Mouse (Mus musculus) liver, adult 2 months (tissue): Measurements from ENCODE around the gene Fxr1. TPM values are rescaled to one million over a fixed set of nuclear protein-coding genes. Genes with fewer than 3 reads are reported as not detected.

Experiments used
- DNase-seq: peaks from one replicate; pipeline ENCODE4 v3.0.0-alpha.2; 2011; ENCODE audit warnings: low read depth, low spot score; ENCODE audit errors: extremely low read depth
- H3K27ac ChIP-seq: fragments of 200-500 bp; replicated peaks from 2 replicates; pipeline ENCODE4 v1.5.1; 2012; ENCODE audit warnings: low read depth, mild to moderate bottlenecking, control low read depth, inconsistent platforms, low read length; ENCODE audit not compliant: insufficient read depth
- H3K27me3 ChIP-seq: fragments of 200-500 bp; 2 replicates; pipeline ENCODE4 v1.6.1; 2012; ENCODE audit warnings: mild to moderate bottlenecking, moderate library complexity, low read length, inconsistent platforms; ENCODE audit not compliant: control insufficient read depth, insufficient read depth
- H3K36me3 ChIP-seq: fragments of 200-500 bp; 2 replicates; pipeline ENCODE4 v1.6.1; 2012; ENCODE audit warnings: low read length, inconsistent platforms; ENCODE audit not compliant: control insufficient read depth, insufficient read depth
- H3K4me1 ChIP-seq: fragments of 200-500 bp; 2 replicates; pipeline ENCODE4 v1.6.1; 2011; ENCODE audit warnings: low read length; ENCODE audit not compliant: control insufficient read depth, insufficient read depth
- H3K4me3 ChIP-seq: fragments of 200-500 bp; 2 replicates; pipeline ENCODE4 v1.5.1; 2011; ENCODE audit warnings: low read depth, mild to moderate bottlenecking, control low read depth, low read length, moderate library complexity; ENCODE audit not compliant: insufficient read depth
- H3K79me2 ChIP-seq: fragments of 200-500 bp; 2 replicates; pipeline ENCODE4 v1.6.1; 2012; ENCODE audit warnings: inconsistent platforms, mild to moderate bottlenecking, low read length, moderate library complexity; ENCODE audit not compliant: control insufficient read depth, insufficient read depth
- H3K9ac ChIP-seq: fragments of 200-500 bp; 2 replicates; pipeline ENCODE4 v1.6.1; 2012; ENCODE audit warnings: low read depth, mild to moderate bottlenecking, control low read depth, inconsistent platforms, low read length
- CTCF ChIP-seq: fragments of 200-500 bp; IDR thresholded peaks from 2 replicates; pipeline ENCODE4 v1.5.1; 2011; ENCODE audit warnings: low read depth, low read length, control low read depth
- POLR2A ChIP-seq: fragments of 200-500 bp; IDR thresholded peaks from 2 replicates; pipeline ENCODE4 v1.6.1; 2011; ENCODE audit warnings: low read length, control low read depth; ENCODE audit not compliant: insufficient read depth; ENCODE audit errors: extremely low read depth
- WGBS: fragments of 180-500 bp; shearing (Covaris S2); methylation state at CpG from one replicate; pipeline ENCODE4 v1.1.7; 2018; 5-methylcytosine and 5-hydroxymethylcytosine counted together
- polyA plus RNA-seq: library from polyadenylated mRNA; depleted of rRNA; stranded (reverse); fragments of >200 nt; gene quantifications from 2 replicates; pipeline ENCODE4 v1.2.3, GENCODE M21; 2012; rRNA removed
- total RNA-seq: library from RNA; depleted of rRNA; stranded (reverse); fragments of >200 nt; gene quantifications from 2 replicates; pipeline ENCODE4 v1.2.3, GENCODE M21; 2014; rRNA removed

Fxr1 gene
- 49.9 and 60.1 TPM in 2 replicates for total RNA-seq
- 7.6 TPM in 2 replicates for polyA plus RNA-seq

- H3K27me3 ChIP-seq: no peaks in the 10 kb centered on the region
- peaks cover 18% of the 10 kb centered on the region for H3K79me2 ChIP-seq
- WGBS: 1% methylated on average over 81 of the region's 97 CpGs
- TF ChIP-seq POLR2A (peak; percentile 87), CTCF (no peak)
- no peaks in the 10 kb centered on the region for H3K36me3 ChIP-seq
- H3K4me3 ChIP-seq: peak within 1 kb of the TSS; percentile 93
- peak; percentile 66 for DNase-seq
- H3K9ac ChIP-seq: peak within 1 kb of the TSS; percentile 96
- H3K4me1 ChIP-seq: peaks cover 13% of the 10 kb centered on the region
- peak within 1 kb of the TSS; percentile 79 for H3K27ac ChIP-seq
These were observed at the start of gene Fxr1 for GRCm38 (mm10) chr3:34019540-34020381. Fxr1 (plus strand) TSS chr3:34019943.

DNA sequence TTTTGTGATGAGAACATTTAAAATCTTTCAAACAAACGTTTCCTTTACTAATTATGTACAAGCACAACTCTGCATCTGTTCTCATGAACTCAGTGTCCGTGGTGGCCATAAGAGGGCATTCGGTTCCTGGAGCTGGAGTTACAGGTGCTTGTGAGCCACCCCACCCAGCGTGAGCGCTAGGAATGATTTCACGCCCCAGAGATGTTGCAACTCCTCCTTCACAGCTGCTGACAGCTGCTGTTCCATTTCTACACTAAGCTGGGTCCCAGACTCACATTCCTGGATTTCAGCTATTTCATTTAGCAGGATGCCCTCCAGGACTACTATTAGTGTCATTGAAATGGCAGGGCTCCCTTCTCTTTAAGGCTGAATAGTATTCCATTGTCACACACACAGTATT, 40.3 kb upstream of the Fxr1 start:
- Histone ChIP-seq H3K4me1 (no peaks in the 10 kb centered on the region), H3K27ac (no peak overlapping the region), H3K4me3 (no peak overlapping the region), H3K36me3 (no peaks in the 10 kb centered on the region), H3K9ac (no peak overlapping the region), H3K27me3 (no peaks in the 10 kb centered on the region), H3K79me2 (no peaks in the 10 kb centered on the region)
- 63% methylated on average over 6 of the region's 6 CpGs for WGBS
- TF ChIP-seq CTCF: no peak
- TF ChIP-seq POLR2A: no peak
- no peak for DNase-seq

DNA sequence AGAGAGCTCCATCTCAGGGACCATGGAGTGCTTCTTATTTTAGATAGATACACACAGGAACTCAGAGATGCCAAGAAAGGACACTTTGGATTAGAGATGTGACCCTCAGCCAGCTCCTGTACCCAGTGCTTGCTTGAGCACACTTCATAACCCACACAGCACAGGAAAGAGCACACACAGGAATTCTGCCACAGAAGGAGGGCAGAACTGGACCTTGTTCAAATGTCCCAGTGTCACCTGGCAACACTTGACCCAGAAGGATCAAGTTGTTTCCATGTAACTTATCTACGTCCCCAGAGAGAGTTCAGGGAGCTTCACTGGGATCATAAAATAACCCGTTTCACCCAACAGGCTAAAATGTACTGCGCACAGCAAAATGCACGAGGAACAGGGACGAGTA, 37.0 kb upstream of the Fxr1 start:
- Histone ChIP-seq H3K4me3 (no peak overlapping the region), H3K27ac (no peak overlapping the region), H3K27me3 (no peaks in the 10 kb centered on the region), H3K4me1 (no peaks in the 10 kb centered on the region), H3K36me3 (no peaks in the 10 kb centered on the region), H3K79me2 (no peaks in the 10 kb centered on the region), H3K9ac (no peak overlapping the region)
- no peak for TF ChIP-seq CTCF
- TF ChIP-seq POLR2A: no peak
- 80% methylated on average over 5 of the region's 5 CpGs for WGBS
- no peak for DNase-seq

DNA sequence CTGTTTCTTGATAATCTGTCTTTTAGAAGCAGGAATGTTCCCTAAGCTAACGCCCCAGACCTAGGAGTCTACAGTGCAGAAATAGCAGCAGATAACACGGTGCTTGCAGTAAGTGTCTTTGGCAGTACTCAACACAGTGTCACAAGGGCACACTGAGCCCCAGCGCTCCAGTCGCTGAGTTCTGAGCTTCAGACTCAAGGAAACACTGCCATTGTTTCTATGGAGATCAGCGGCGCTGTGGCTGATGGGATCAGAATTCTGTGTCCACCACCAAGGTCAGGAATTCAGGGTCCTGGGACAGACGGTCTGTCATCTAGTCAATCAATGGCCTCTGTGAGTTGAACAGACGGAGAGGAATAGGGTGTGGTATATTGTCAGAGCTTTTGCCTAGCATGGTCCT, 30.4 kb upstream of the Fxr1 start:
- TF ChIP-seq POLR2A (no peak), CTCF (no peak)
- Histone ChIP-seq H3K27me3 (no peaks in the 10 kb centered on the region), H3K36me3 (no peaks in the 10 kb centered on the region), H3K27ac (no peak overlapping the region), H3K4me3 (no peak overlapping the region), H3K79me2 (no peaks in the 10 kb centered on the region), H3K4me1 (no peaks in the 10 kb centered on the region), H3K9ac (no peak overlapping the region)
- no peak for DNase-seq
- WGBS: 75% methylated on average over 8 of the region's 8 CpGs

DNA sequence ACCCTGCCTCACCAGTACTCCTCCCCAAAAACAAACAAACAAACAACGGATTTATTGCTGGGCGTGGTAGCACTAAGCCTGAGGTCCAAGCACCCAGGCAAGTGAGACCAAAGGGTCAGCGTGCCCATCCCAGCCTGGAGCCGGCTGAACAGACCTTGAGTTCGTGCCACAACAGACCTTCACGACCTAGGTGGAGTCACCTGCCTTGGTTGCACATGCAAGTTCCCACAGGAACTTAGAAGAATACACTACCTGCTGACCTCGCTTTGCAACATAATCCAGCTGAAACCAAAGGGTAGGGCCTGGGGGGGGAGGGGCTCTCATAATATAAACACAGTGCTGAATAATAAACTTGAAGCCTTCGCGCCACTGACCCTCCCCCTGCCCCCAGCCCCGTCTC, 29.3 kb upstream of the Fxr1 start:
- no peak overlapping the region for H3K4me3 ChIP-seq
- H3K4me1 ChIP-seq: no peaks in the 10 kb centered on the region
- H3K27me3 ChIP-seq: no peaks in the 10 kb centered on the region
- no peaks in the 10 kb centered on the region for H3K36me3 ChIP-seq
- WGBS: 81% methylated on average over 10 of the region's 10 CpGs
- H3K79me2 ChIP-seq: no peaks in the 10 kb centered on the region
- no peak for TF ChIP-seq CTCF
- no peak for TF ChIP-seq POLR2A
- DNase-seq: no peak
- H3K9ac ChIP-seq: no peak overlapping the region
- no peak overlapping the region for H3K27ac ChIP-seq

DNA sequence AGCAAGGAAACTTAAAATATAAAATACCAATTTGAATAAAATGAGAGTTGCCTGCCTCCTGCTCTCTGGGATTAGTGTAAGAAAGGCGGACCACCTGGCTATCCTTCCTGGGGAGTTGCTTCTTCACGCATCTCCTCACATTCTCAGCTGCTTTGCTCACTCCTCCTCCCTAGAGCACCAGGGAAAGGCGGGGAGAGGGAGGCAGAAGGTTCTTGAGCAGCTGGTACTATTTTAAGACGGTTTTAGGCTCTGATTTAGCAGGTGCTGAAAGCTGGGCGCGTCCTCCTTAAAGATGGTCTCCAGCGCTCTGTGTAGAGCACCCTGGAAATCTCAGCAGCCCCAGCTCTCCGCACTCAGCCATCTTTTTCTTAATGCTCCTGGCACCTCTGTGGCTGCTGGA, 28.8 kb upstream of the Fxr1 start:
- TF ChIP-seq CTCF: no peak
- no peak for TF ChIP-seq POLR2A
- Histone ChIP-seq H3K4me1 (no peaks in the 10 kb centered on the region), H3K36me3 (no peaks in the 10 kb centered on the region), H3K27ac (no peak overlapping the region), H3K9ac (no peak overlapping the region), H3K4me3 (no peak overlapping the region), H3K79me2 (no peaks in the 10 kb centered on the region), H3K27me3 (no peaks in the 10 kb centered on the region)
- no peak for DNase-seq
- WGBS: 83% methylated on average over 8 of the region's 8 CpGs
